Mouse (Mus musculus) liver, adult 2 months (tissue): ENCODE measurements around the gene Tcf25. TPM values are rescaled to one million over a fixed set of nuclear protein-coding genes. Genes with fewer than 3 reads are reported as not detected.
"Not testable (repeated sequence)": the region's sequence is repeated elsewhere in the genome, so short reads cannot be mapped to it uniquely, and the experiment has no call there.

ENCODE experiments used
- DNase-seq: peaks from one replicate; pipeline ENCODE4 v3.0.0-alpha.2; 2011; ENCODE audit warnings: low read depth, low spot score; ENCODE audit errors: extremely low read depth
- H3K27ac ChIP-seq: fragments of 200-500 bp; replicated peaks from 2 replicates; pipeline ENCODE4 v1.5.1; 2012; ENCODE audit warnings: low read depth, mild to moderate bottlenecking, control low read depth, inconsistent platforms, low read length; ENCODE audit not compliant: insufficient read depth
- H3K27me3 ChIP-seq: fragments of 200-500 bp; 2 replicates; pipeline ENCODE4 v1.6.1; 2012; ENCODE audit warnings: mild to moderate bottlenecking, moderate library complexity, low read length, inconsistent platforms; ENCODE audit not compliant: control insufficient read depth, insufficient read depth
- H3K36me3 ChIP-seq: fragments of 200-500 bp; 2 replicates; pipeline ENCODE4 v1.6.1; 2012; ENCODE audit warnings: low read length, inconsistent platforms; ENCODE audit not compliant: control insufficient read depth, insufficient read depth
- H3K4me1 ChIP-seq: fragments of 200-500 bp; 2 replicates; pipeline ENCODE4 v1.6.1; 2011; ENCODE audit warnings: low read length; ENCODE audit not compliant: control insufficient read depth, insufficient read depth
- H3K4me3 ChIP-seq: fragments of 200-500 bp; 2 replicates; pipeline ENCODE4 v1.5.1; 2011; ENCODE audit warnings: low read depth, mild to moderate bottlenecking, control low read depth, low read length, moderate library complexity; ENCODE audit not compliant: insufficient read depth
- H3K79me2 ChIP-seq: fragments of 200-500 bp; 2 replicates; pipeline ENCODE4 v1.6.1; 2012; ENCODE audit warnings: inconsistent platforms, mild to moderate bottlenecking, low read length, moderate library complexity; ENCODE audit not compliant: control insufficient read depth, insufficient read depth
- H3K9ac ChIP-seq: fragments of 200-500 bp; 2 replicates; pipeline ENCODE4 v1.6.1; 2012; ENCODE audit warnings: low read depth, mild to moderate bottlenecking, control low read depth, inconsistent platforms, low read length
- CTCF ChIP-seq: fragments of 200-500 bp; IDR thresholded peaks from 2 replicates; pipeline ENCODE4 v1.5.1; 2011; ENCODE audit warnings: low read depth, low read length, control low read depth
- POLR2A ChIP-seq: fragments of 200-500 bp; IDR thresholded peaks from 2 replicates; pipeline ENCODE4 v1.6.1; 2011; ENCODE audit warnings: low read length, control low read depth; ENCODE audit not compliant: insufficient read depth; ENCODE audit errors: extremely low read depth
- WGBS: fragments of 180-500 bp; shearing (Covaris S2); methylation state at CpG from one replicate; pipeline ENCODE4 v1.1.7; 2018; 5-methylcytosine and 5-hydroxymethylcytosine counted together
- polyA plus RNA-seq: library from polyadenylated mRNA; depleted of rRNA; stranded (reverse); fragments of >200 nt; gene quantifications from 2 replicates; pipeline ENCODE4 v1.2.3, GENCODE M21; 2012
- total RNA-seq: library from RNA; depleted of rRNA; stranded (reverse); fragments of >200 nt; gene quantifications from 2 replicates; pipeline ENCODE4 v1.2.3, GENCODE M21; 2014

Tcf25 gene
- total and polyA plus RNA-seq, 2 experiments = 86.7 to 117 TPM

DNA sequence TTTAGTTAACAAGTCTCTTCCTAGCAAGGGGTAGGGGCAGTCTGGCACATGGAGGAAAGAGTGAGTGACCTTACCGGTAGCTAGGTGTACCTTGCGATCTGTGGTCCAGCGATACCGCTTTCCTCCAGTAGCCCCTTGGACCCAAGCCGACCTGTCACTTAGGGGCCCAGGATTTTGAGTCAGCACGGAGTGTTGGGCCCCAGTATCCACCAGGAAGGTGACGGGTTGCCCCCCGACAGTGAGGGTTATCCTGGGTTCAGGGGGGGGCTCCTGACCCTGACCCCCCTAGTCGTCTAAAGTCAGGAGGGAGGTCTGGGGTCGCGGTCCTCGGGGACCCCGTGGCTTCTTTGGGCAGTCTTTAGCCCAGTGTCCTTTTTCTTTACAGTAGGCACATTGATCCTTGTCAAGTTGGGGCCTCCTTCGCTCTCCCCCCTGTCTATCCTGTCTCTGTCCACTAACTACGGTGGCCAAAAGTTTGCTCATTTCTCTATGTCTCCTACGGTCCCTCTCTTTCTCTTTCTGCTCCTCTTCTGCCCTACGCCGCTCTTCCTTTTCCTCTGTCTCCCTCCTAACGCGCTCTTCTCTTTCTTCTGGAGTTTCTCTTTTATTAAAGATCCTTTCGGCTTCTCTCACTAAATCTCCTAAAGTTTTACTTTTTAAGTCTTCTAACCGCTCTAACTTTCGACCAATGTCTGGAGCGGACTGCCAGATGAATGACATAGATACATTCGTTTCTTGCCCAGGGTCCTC lies 58.2 kb downstream of the Tcf25 start:
- no peak overlapping the region for H3K9ac ChIP-seq
- H3K4me3 ChIP-seq = no peak overlapping the region
- no peaks in the 10 kb centered on the region for H3K79me2 ChIP-seq
- TF ChIP-seq CTCF (no peak), POLR2A (no peak)
- 95% methylated on average over 25 of the region's 25 CpGs for WGBS
- no peaks in the 10 kb centered on the region for H3K36me3 ChIP-seq
- H3K27ac ChIP-seq = no peak overlapping the region
- DNase-seq = no peak
- H3K27me3 ChIP-seq = no peaks in the 10 kb centered on the region; the same call in 1 of the 2 replicates
- H3K4me1 ChIP-seq = no peaks in the 10 kb centered on the region

DNA sequence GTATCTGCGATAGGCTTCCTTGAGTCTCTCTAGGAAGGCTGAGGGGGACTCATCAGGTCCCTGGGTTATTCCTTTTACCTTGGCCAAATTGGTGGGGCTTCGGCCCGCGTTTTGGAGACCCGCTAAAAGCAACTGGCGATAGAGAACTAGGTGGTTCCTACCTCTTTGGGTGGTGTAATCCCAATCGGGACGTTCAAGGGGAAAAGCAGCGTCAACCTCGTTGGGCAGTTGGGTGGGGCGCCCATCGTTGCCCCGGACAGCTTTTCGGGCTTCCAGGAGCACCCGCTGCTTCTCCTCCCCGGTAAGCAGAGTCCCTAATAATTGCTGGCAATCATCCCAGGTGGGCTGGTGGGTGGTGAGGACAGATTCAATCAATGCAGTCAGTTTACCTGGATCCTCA lies 58.8 kb downstream of the Tcf25 start:
- no peak overlapping the region for H3K9ac ChIP-seq
- no peaks in the 10 kb centered on the region; the same call in 1 of the 2 replicates for H3K27me3 ChIP-seq
- no peaks in the 10 kb centered on the region for H3K4me1 ChIP-seq
- H3K4me3 ChIP-seq = no peak overlapping the region
- no peaks in the 10 kb centered on the region for H3K36me3 ChIP-seq
- no peak for DNase-seq
- no peak for TF ChIP-seq POLR2A
- no peak for TF ChIP-seq CTCF
- no peaks in the 10 kb centered on the region for H3K79me2 ChIP-seq
- H3K27ac ChIP-seq = no peak overlapping the region
- WGBS = 96% methylated on average over 16 of the region's 16 CpGs

DNA sequence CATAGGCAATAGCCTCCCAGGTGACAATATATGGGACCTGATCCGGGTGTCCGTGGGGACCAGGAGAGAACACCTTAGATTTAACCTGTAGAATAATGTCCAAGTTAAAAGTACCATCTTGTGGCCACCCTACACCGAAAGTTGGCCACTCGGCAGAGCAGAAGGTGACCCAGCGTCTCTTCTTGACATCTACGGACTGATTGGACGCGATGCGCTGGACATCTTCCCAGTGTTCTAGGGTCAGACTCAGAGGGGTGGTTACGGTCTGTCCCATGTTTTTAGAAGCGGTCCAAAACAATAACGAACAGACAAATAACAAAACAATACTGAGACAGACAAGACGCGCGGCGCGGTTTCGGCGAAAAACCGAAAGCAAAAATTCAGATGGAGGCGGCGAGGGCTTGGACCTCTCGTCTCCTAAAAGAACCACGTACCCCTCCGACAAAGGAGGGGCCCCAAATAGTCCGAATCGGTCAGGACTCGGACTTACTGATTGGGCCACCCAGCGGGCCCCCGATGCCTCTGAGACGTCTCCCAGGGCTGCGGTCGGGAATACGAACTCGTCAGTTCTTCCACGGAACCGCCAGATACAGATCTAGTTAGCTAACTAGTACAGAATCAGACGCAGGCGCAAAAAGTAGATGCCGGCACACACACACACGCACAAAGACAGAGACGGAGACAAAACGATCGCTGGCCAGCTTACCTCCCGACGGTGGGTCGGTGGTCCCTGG lies 59.9 kb downstream of the Tcf25 start:
- not testable (repeated sequence) for H3K27ac ChIP-seq, H3K4me3 ChIP-seq, H3K27me3 ChIP-seq, H3K79me2 ChIP-seq, H3K36me3 ChIP-seq, DNase-seq, H3K4me1 ChIP-seq, H3K9ac ChIP-seq
- 97% methylated on average over 47 of the region's 47 CpGs for WGBS

DNA sequence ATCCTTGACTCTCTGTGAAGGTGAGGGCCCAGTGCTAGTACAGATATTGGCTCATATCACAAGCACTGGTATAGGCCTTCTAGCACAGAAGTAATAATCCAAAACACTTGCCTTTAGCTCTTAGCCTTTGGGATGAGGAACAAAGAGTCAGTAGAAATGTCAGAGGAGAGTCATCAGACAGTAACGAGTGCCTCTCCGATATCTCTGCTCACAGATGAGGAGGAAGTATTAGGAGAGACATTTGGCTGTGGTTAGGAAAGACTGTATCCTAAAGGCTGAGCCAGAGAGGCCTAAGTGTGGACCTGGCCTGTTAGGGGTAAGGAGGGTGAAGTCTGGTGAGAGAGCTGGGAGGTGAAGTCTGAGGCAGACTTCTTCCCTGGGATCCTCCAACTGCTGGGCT lies 68.2 kb downstream of the Tcf25 start:
- no peak overlapping the region for H3K27ac ChIP-seq
- H3K79me2 ChIP-seq = peaks cover 3% of the 10 kb centered on the region; the same call in 1 of the 2 replicates
- H3K4me1 ChIP-seq = peaks cover 7% of the 10 kb centered on the region
- H3K4me3 ChIP-seq = no peak overlapping the region
- H3K9ac ChIP-seq = no peak overlapping the region
- 93% methylated on average over 2 of the region's 2 CpGs for WGBS
- TF ChIP-seq CTCF = no peak
- H3K36me3 ChIP-seq = no peaks in the 10 kb centered on the region
- DNase-seq = no peak
- no peaks in the 10 kb centered on the region for H3K27me3 ChIP-seq

DNA sequence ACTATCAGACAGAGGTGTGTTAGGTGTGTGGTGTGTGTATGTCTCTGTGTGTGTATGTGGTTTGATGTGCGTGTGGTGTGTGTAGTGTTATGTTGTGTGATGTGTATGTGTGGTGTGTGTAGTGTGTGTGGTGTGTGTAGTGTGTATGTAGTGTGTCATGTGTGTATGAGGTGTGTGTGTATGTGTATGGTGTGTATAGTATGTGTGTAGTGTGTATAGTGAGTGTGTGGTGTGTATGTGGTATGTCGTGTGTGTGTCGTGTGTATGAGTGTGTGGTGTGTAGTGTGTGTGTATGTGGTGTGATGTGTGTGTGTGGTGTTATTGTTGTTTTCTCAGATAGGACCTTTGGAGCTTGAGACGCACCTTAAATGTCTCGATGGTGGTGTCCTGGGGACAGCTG lies 68.8 kb downstream of the Tcf25 start:
- Histone ChIP-seq H3K27me3 (no peaks in the 10 kb centered on the region), H3K36me3 (no peaks in the 10 kb centered on the region), H3K79me2 (peaks cover 3% of the 10 kb centered on the region; the same call in 1 of the 2 replicates), H3K27ac (peak overlapping the region; percentile 24; the same call in 1 of the 2 replicates), H3K4me3 (no peak overlapping the region), H3K9ac (no peak overlapping the region), H3K4me1 (peaks cover 7% of the 10 kb centered on the region)
- no peak for DNase-seq
- TF ChIP-seq CTCF (no peak), POLR2A (no peak)
- WGBS = 81% methylated on average over 5 of the region's 5 CpGs

DNA sequence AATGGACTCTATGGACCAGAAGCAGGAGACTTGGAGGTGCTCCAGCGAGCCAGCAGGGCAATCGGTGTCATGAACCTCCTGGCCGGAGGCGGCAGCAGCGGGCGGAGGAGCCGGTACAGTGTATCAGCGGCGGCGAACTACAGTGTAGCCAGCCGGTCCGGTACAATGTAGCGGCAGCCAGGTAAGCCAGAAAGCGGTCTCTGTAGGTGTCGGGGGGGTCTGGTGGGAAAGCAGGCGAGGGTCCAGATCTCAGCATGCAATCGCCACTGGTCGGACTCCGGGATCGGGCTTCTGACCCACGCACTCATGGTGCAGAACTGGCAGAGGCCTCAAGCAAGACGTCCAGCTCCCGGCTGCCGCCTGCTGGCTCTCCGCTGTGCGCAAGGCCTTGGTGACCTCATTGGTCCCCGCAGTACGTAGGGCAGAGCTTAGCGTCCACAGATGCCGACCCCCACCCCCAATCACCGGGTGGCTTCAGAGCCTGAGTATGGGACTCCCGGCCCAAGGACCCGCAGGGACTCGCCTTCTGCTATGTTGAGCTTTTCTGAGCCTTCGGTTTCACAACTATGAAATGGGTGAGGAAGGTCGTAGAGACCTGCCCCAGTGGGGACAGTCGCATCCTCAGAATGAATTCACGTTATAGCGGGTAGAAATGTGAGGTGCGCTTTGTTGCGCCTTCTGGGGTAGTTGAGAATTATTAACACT lies 69.5 kb downstream of the Tcf25 start:
- H3K27me3 ChIP-seq = no peaks in the 10 kb centered on the region
- H3K4me1 ChIP-seq = peaks cover 7% of the 10 kb centered on the region
- peak overlapping the region; percentile 94 for H3K27ac ChIP-seq
- H3K79me2 ChIP-seq = peaks cover 3% of the 10 kb centered on the region; the same call in 1 of the 2 replicates
- DNase-seq = peak; percentile 85
- H3K36me3 ChIP-seq = no peaks in the 10 kb centered on the region
- TF ChIP-seq POLR2A (no peak), CTCF (peak; percentile 87)
- WGBS = under 1% methylated on average over 41 of the region's 41 CpGs
- H3K4me3 ChIP-seq = peak overlapping the region; percentile 96
- H3K9ac ChIP-seq = peak overlapping the region; percentile 95
